Mouse (Mus musculus) heart, embryonic 13.5 days (tissue): ENCODE data around the gene Bcas3. TPM values are rescaled to one million over a fixed set of nuclear protein-coding genes. Genes with fewer than 3 reads are reported as not detected.
A peak's percentile ranks its signal among the peaks of the same experiment; 100 is the strongest.

Experiments
- ATAC-seq: fragments of 200-750 bp; cut with Nextera tagmentation; 2 replicates; pipeline ENCODE4 v1.8.0; 2017; ENCODE audit warnings: moderate TSS enrichment; ENCODE audit not compliant: insufficient number of reproducible peaks, low FRiP score, low TSS enrichment; ENCODE audit errors: extremely low read depth
- H3K27ac ChIP-seq: fragments of 300-500 bp; sonication (generic); replicated peaks from 2 replicates; pipeline ENCODE4 v1.5.1; 2015; ENCODE audit warnings: moderate library complexity, mild to moderate bottlenecking, inconsistent platforms
- H3K27me3 ChIP-seq: fragments of 300-500 bp; sonication (generic); replicated peaks from 2 replicates; pipeline ENCODE4 v1.6.1; 2015; ENCODE audit warnings: mild to moderate bottlenecking, inconsistent platforms
- H3K36me3 ChIP-seq: fragments of 300-500 bp; sonication (generic); 2 replicates; pipeline ENCODE4 v1.6.1; 2015; ENCODE audit warnings: mild to moderate bottlenecking, inconsistent platforms
- H3K4me1 ChIP-seq: fragments of 300-500 bp; sonication (generic); 2 replicates; pipeline ENCODE4 v1.6.1; 2015; ENCODE audit warnings: inconsistent platforms
- H3K4me2 ChIP-seq: fragments of 300-500 bp; sonication (generic); 2 replicates; pipeline ENCODE4 v1.6.1; 2015; ENCODE audit warnings: inconsistent platforms, mild to moderate bottlenecking, moderate library complexity
- H3K4me3 ChIP-seq: fragments of 300-500 bp; sonication (generic); 2 replicates; pipeline ENCODE4 v1.5.1; 2015; ENCODE audit warnings: moderate library complexity, mild to moderate bottlenecking, inconsistent platforms
- H3K9ac ChIP-seq: fragments of 300-500 bp; sonication (generic); 2 replicates; pipeline ENCODE4 v1.6.1; 2015; ENCODE audit warnings: inconsistent platforms, mild to moderate bottlenecking, moderate library complexity
- H3K9me3 ChIP-seq: fragments of 300-500 bp; sonication (generic); 2 replicates; pipeline ENCODE4 v1.6.1; 2016; ENCODE audit warnings: inconsistent platforms
- WGBS: fragments of 180-500 bp; shearing (Covaris S2); methylation state at CpG from one replicate; pipeline ENCODE4 v1.1.7; 2015; ENCODE audit warnings: mixed read lengths; 5-methylcytosine and 5-hydroxymethylcytosine counted together
- polyA plus RNA-seq: library from polyadenylated mRNA; unstranded; fragments of >200 nt; fragmentation: Nextera tagmentation; extraction: Ambion mirVana; gene quantifications from 2 replicates; pipeline ENCODE4 v1.2.1, GENCODE M21; 2015

The Bcas3 gene
- polyA plus RNA-seq, 1 experiment from 2014 or later, result 18.3 TPM

- Histone ChIP-seq H3K27me3 (no peaks in the 10 kb centered on the region), H3K36me3 (no peaks in the 10 kb centered on the region), H3K9ac (no peak overlapping the region), H3K4me3 (no peak overlapping the region), H3K27ac (no peak overlapping the region), H3K4me1 (peaks cover 11% of the 10 kb centered on the region), H3K9me3 (no peaks in the 10 kb centered on the region), H3K4me2 (no peak overlapping the region)
- 23% methylated on average over 3 of the region's 3 CpGs for WGBS
- no peak for ATAC-seq
Observed at GRCm38 (mm10) chr11:85428227-85428626, 75.3 kb downstream of the Bcas3 start.

- Histone ChIP-seq H3K36me3 (no peaks in the 10 kb centered on the region), H3K9me3 (no peaks in the 10 kb centered on the region), H3K27me3 (no peaks in the 10 kb centered on the region), H3K4me3 (no peak overlapping the region), H3K4me1 (peaks cover 11% of the 10 kb centered on the region), H3K27ac (no peak overlapping the region), H3K9ac (no peak overlapping the region), H3K4me2 (no peak overlapping the region)
- 58% methylated on average over 11 of the region's 11 CpGs for WGBS
- ATAC-seq, result no peak
Observed at GRCm38 (mm10) chr11:85430743-85431448, 77.9 kb downstream of the Bcas3 start.

GRCm38 (mm10) chr11:85447375-85447774, 94.4 kb downstream of the Bcas3 start:
- WGBS, result 82% methylated on average over 5 of the region's 5 CpGs

GRCm38 (mm10) chr11:85453598-85454304, 100.8 kb downstream of the Bcas3 start:
- H3K9me3 ChIP-seq, result no peaks in the 10 kb centered on the region
- no peak overlapping the region for H3K27ac ChIP-seq
- H3K4me1 ChIP-seq, result peaks cover 6% of the 10 kb centered on the region; the same call in 1 of the 2 replicates
- no peak overlapping the region for H3K4me3 ChIP-seq
- 43% methylated on average over 8 of the region's 8 CpGs for WGBS
- no peak overlapping the region for H3K9ac ChIP-seq
- no peaks in the 10 kb centered on the region for H3K27me3 ChIP-seq
- no peak overlapping the region for H3K4me2 ChIP-seq
- H3K36me3 ChIP-seq, result no peaks in the 10 kb centered on the region
- ATAC-seq, result no peak

More at GRCm38 (mm10) chr11:85447375-85447774, 94.4 kb downstream of the Bcas3 start:
- ATAC-seq, result no peak; the same call in 1 of the 2 replicates
- Histone ChIP-seq H3K4me2 (no peak overlapping the region), H3K4me1 (no peaks in the 10 kb centered on the region), H3K9me3 (no peaks in the 10 kb centered on the region), H3K4me3 (no peak overlapping the region), H3K27ac (no peak overlapping the region), H3K27me3 (no peaks in the 10 kb centered on the region), H3K9ac (no peak overlapping the region), H3K36me3 (no peaks in the 10 kb centered on the region)

- Histone ChIP-seq H3K4me1 (peaks cover 6% of the 10 kb centered on the region; the same call in 1 of the 2 replicates), H3K27me3 (no peaks in the 10 kb centered on the region), H3K4me3 (no peak overlapping the region), H3K27ac (no peak overlapping the region), H3K36me3 (no peaks in the 10 kb centered on the region), H3K4me2 (no peak overlapping the region), H3K9me3 (no peaks in the 10 kb centered on the region), H3K9ac (no peak overlapping the region)
- no peak for ATAC-seq
- WGBS, result 63% methylated on average over 5 of the region's 5 CpGs
Observed at GRCm38 (mm10) chr11:85454305-85454682, 101.3 kb downstream of the Bcas3 start.

- Histone ChIP-seq H3K36me3 (no peaks in the 10 kb centered on the region), H3K9me3 (no peaks in the 10 kb centered on the region), H3K4me2 (no peak overlapping the region), H3K4me3 (no peak overlapping the region), H3K9ac (no peak overlapping the region), H3K27ac (no peak overlapping the region), H3K27me3 (no peaks in the 10 kb centered on the region), H3K4me1 (no peaks in the 10 kb centered on the region)
- no peak for ATAC-seq
- 82% methylated on average over 7 of the region's 7 CpGs for WGBS
Observed at GRCm38 (mm10) chr11:85461536-85461935, 108.6 kb downstream of the Bcas3 start.

GRCm38 (mm10) chr11:85469526-85469925, 116.6 kb downstream of the Bcas3 start:
- Histone ChIP-seq H3K9ac (no peak overlapping the region), H3K4me3 (no peak overlapping the region), H3K36me3 (no peaks in the 10 kb centered on the region), H3K4me1 (peaks cover 10% of the 10 kb centered on the region), H3K27me3 (no peaks in the 10 kb centered on the region), H3K27ac (no peak overlapping the region), H3K4me2 (no peak overlapping the region), H3K9me3 (no peaks in the 10 kb centered on the region)
- ATAC-seq, result no peak
- 48% methylated on average over 1 of the region's 1 CpGs for WGBS

- no peak overlapping the region for H3K27ac ChIP-seq
- ATAC-seq, result no peak
- H3K9me3 ChIP-seq, result no peaks in the 10 kb centered on the region
- H3K4me3 ChIP-seq, result no peak overlapping the region
- H3K36me3 ChIP-seq, result no peaks in the 10 kb centered on the region
- H3K4me2 ChIP-seq, result no peak overlapping the region
- H3K27me3 ChIP-seq, result no peaks in the 10 kb centered on the region
- peaks cover 13% of the 10 kb centered on the region for H3K4me1 ChIP-seq
- 65% methylated on average over 4 of the region's 4 CpGs for WGBS
- no peak overlapping the region for H3K9ac ChIP-seq
Observed at GRCm38 (mm10) chr11:85470508-85470907, 117.5 kb downstream of the Bcas3 start.

GRCm38 (mm10) chr11:85474326-85474725, 121.4 kb downstream of the Bcas3 start:
- no peak for ATAC-seq
- 6% methylated on average over 12 of the region's 12 CpGs for WGBS
- H3K4me1 ChIP-seq, result peaks cover 13% of the 10 kb centered on the region
- no peaks in the 10 kb centered on the region for H3K36me3 ChIP-seq
- H3K9ac ChIP-seq, result peak overlapping the region; percentile 54; the same call in 1 of the 2 replicates
- no peak overlapping the region for H3K27ac ChIP-seq
- H3K9me3 ChIP-seq, result no peaks in the 10 kb centered on the region
- peak overlapping the region; percentile 35 for H3K4me3 ChIP-seq
- peak overlapping the region; percentile 65 for H3K4me2 ChIP-seq
- no peaks in the 10 kb centered on the region for H3K27me3 ChIP-seq

- ATAC-seq, result no peak
- no peak overlapping the region for H3K27ac ChIP-seq
- no peaks in the 10 kb centered on the region for H3K4me1 ChIP-seq
- H3K36me3 ChIP-seq, result 0 out of 2 replicates have a peak, but pooled peaks cover 3% of the 10 kb centered on the region
- no peak overlapping the region for H3K4me2 ChIP-seq
- no peak overlapping the region for H3K9ac ChIP-seq
- no peak overlapping the region for H3K4me3 ChIP-seq
- 67% methylated on average over 6 of the region's 6 CpGs for WGBS
- H3K9me3 ChIP-seq, result no peaks in the 10 kb centered on the region
- no peaks in the 10 kb centered on the region for H3K27me3 ChIP-seq
Observed at GRCm38 (mm10) chr11:85482737-85483467, 129.9 kb downstream of the Bcas3 start.

GRCm38 (mm10) chr11:85485197-85485940, 132.4 kb downstream of the Bcas3 start:
- no peak for ATAC-seq
- WGBS, result 84% methylated on average over 6 of the region's 6 CpGs

More at GRCm38 (mm10) chr11:85485197-85485940, 132.4 kb downstream of the Bcas3 start:
- no peaks in the 10 kb centered on the region for H3K9me3 ChIP-seq
- H3K4me1 ChIP-seq, result peaks cover 12% of the 10 kb centered on the region
- no peak overlapping the region for H3K4me2 ChIP-seq
- H3K4me3 ChIP-seq, result no peak overlapping the region
- H3K27ac ChIP-seq, result no peak overlapping the region
- H3K36me3 ChIP-seq, result 0 out of 2 replicates have a peak, but pooled peaks cover 3% of the 10 kb centered on the region
- no peaks in the 10 kb centered on the region for H3K27me3 ChIP-seq
- no peak overlapping the region for H3K9ac ChIP-seq
